Mouse (Mus musculus): ENCODE measurements around the gene Insyn1. TPM values are rescaled to one million over a fixed set of nuclear protein-coding genes. Genes with fewer than 3 reads are reported as not detected.

The Insyn1 gene
- total and polyA plus RNA-seq, 3 experiments, result 2.4 to 5.5 (median 2.5) TPM

GRCm38 (mm10) chr9:58532236-58532635 lies 43.8 kb downstream of the Insyn1 start:
- Histone ChIP-seq H3K36me3 (replicated peaks in 1 of 2; ENCODE audit: control insufficient read depth in 1 of 2, insufficient read depth in 1 of 2, low read length in 1 of 2) (no peaks in the 10 kb centered on the region), H3K27ac (ENCODE audit: insufficient read depth, low read depth) (no peak overlapping the region), H3K9ac (ENCODE audit: insufficient read depth, low read depth) (no peak overlapping the region), H3K27me3 (replicated peaks) (peaks cover 2% of the 10 kb centered on the region), H3K4me3 (replicated peaks in 1 of 3; ENCODE audit: low read depth in 2 of 3, low read length in 2 of 3, poor library complexity in 1 of 3) (no peak overlapping the region), H3K9me3 (replicated peaks; ENCODE audit: low read length) (no peaks in the 10 kb centered on the region), H3K79me2 (replicated peaks; ENCODE audit: control insufficient read depth, extremely low read depth, insufficient read depth, poor library complexity, severe bottlenecking) (no peaks in the 10 kb centered on the region), H3K4me1 (ENCODE audit: control insufficient read depth in 1 of 2, insufficient read depth in 2 of 2) (peaks cover 23 to 68% of the 10 kb centered on the region in 2 experiments), H3K4me2 (ENCODE audit: insufficient read depth, low read depth, poor library complexity, severe bottlenecking) (no peak overlapping the region)
- in situ Hi-C loops (cut with MboI; ENCODE audit: low pct_ligation_motif_present, low pct_unique_long_range_greater_than_20kb, low sequenced_read_pairs), result loop anchor here (5.0 kb wide), 1 partner anchor 35 kb away; no protein-coding TSS in a partner anchor
- dilution Hi-C loops (cut with MboI; ENCODE audit: extremely low pct_ligation_motif_present, extremely low pct_unique_long_range_greater_than_20kb, low sequenced_read_pairs), result no loop called here
- DNase-seq (ENCODE audit: extremely low read depth), result no peak
- TF ChIP-seq BHLHE40 (IDR thresholded peaks at IDR 0.05; ENCODE audit: low read depth, low read length) (no peak), MXI1 (IDR thresholded peaks at IDR 0.05; ENCODE audit: low read depth, low read length) (no peak), NRF1 (IDR thresholded peaks at IDR 0.05; ENCODE audit: low read depth, low read length) (no peak), UBTF (IDR thresholded peaks at IDR 0.05; ENCODE audit: low read depth, low read length) (no peak), TBP (conservative IDR thresholded peaks at IDR 0.05; ENCODE audit: low read depth, low read length) (no peak), USF2 (conservative IDR thresholded peaks at IDR 0.05; ENCODE audit: low read depth, low read length) (no peak), JUND (conservative IDR thresholded peaks at IDR 0.05; ENCODE audit: low read depth, low read length) (no peak), ETS1 (conservative IDR thresholded peaks at IDR 0.05; ENCODE audit: low read depth, low read length) (no peak), SMC3 (IDR thresholded peaks at IDR 0.05; ENCODE audit: low read depth, low read length) (no peak), RAD21 (IDR thresholded peaks at IDR 0.05; ENCODE audit: low read depth, low read length) (no peak), SIN3A (IDR thresholded peaks at IDR 0.05; ENCODE audit: low read length) (no peak), POLR2A (IDR thresholded peaks at IDR 0.05; ENCODE audit: low read depth, low read length) (no peak), JUN (IDR thresholded peaks at IDR 0.05; ENCODE audit: insufficient read depth, low read depth, low read length) (no peak), ZC3H11A (IDR thresholded peaks at IDR 0.05; ENCODE audit: low read depth, low read length) (no peak), NELFE (IDR thresholded peaks at IDR 0.05; ENCODE audit: low read depth, low read length) (no peak), POLR2AphosphoS2 (IDR thresholded peaks at IDR 0.05; ENCODE audit: low read depth, low read length) (no peak), RCOR1 (conservative IDR thresholded peaks at IDR 0.05; ENCODE audit: low read depth, low read length) (no peak), MAZ (IDR thresholded peaks at IDR 0.05; ENCODE audit: low read depth, low read length) (no peak)

GRCm38 (mm10) chr9:58533322-58533721 lies 44.9 kb downstream of the Insyn1 start:
- Histone ChIP-seq H3K9me3 (replicated peaks; ENCODE audit: low read length) (no peaks in the 10 kb centered on the region), H3K36me3 (replicated peaks in 1 of 2; ENCODE audit: control insufficient read depth in 1 of 2, insufficient read depth in 1 of 2, low read length in 1 of 2) (no peaks in the 10 kb centered on the region), H3K9ac (ENCODE audit: insufficient read depth, low read depth) (no peak overlapping the region), H3K4me1 (ENCODE audit: control insufficient read depth in 1 of 2, insufficient read depth in 2 of 2) (peaks cover 27 to 73% of the 10 kb centered on the region in 2 experiments), H3K27me3 (replicated peaks) (peaks cover 2% of the 10 kb centered on the region), H3K27ac (ENCODE audit: insufficient read depth, low read depth) (no peak overlapping the region), H3K4me3 (replicated peaks in 1 of 3; ENCODE audit: low read depth in 2 of 3, low read length in 2 of 3, poor library complexity in 1 of 3) (no peak overlapping the region), H3K79me2 (replicated peaks; ENCODE audit: control insufficient read depth, extremely low read depth, insufficient read depth, poor library complexity, severe bottlenecking) (no peaks in the 10 kb centered on the region), H3K4me2 (ENCODE audit: insufficient read depth, low read depth, poor library complexity, severe bottlenecking) (no peak overlapping the region)
- TF ChIP-seq TBP (conservative IDR thresholded peaks at IDR 0.05; ENCODE audit: low read depth, low read length) (no peak), NELFE (IDR thresholded peaks at IDR 0.05; ENCODE audit: low read depth, low read length) (no peak), HCFC1 (IDR thresholded peaks at IDR 0.05; ENCODE audit: low read depth, low read length) (no peak), ZC3H11A (IDR thresholded peaks at IDR 0.05; ENCODE audit: low read depth, low read length) (no peak), SIN3A (IDR thresholded peaks at IDR 0.05; ENCODE audit: low read length) (no peak), NRF1 (IDR thresholded peaks at IDR 0.05; ENCODE audit: low read depth, low read length) (no peak), POLR2AphosphoS2 (IDR thresholded peaks at IDR 0.05; ENCODE audit: low read depth, low read length) (no peak), BHLHE40 (IDR thresholded peaks at IDR 0.05; ENCODE audit: low read depth, low read length) (no peak), RAD21 (IDR thresholded peaks at IDR 0.05; ENCODE audit: low read depth, low read length) (no peak), MYC (IDR thresholded peaks at IDR 0.05; ENCODE audit: low read depth, low read length) (no peak)
- no peak for DNase-seq (ENCODE audit: extremely low read depth)
- in situ Hi-C loops (cut with MboI; ENCODE audit: low pct_ligation_motif_present, low pct_unique_long_range_greater_than_20kb, low sequenced_read_pairs) (loop anchor here (5.0 kb wide), 1 partner anchor 36 kb away; no protein-coding TSS in a partner anchor), dilution Hi-C loops (cut with MboI; ENCODE audit: extremely low pct_ligation_motif_present, extremely low pct_unique_long_range_greater_than_20kb, low sequenced_read_pairs) (no loop called here)

Measured in CH12.LX (cell line).